Mouse (Mus musculus) frontal cortex, postnatal 10 days (tissue): ENCODE data around the gene Rcc1l.

Experiments
- DNase-seq, 2 experiments: peaks; one replicate each; pipeline ENCODE4 v3.0.0; 2022; ENCODE audit warnings: low spot score in 2 of 2, mixed read lengths in 1 of 2

The Rcc1l gene

GRCm38 (mm10) chr5:134170167-134170566 lies 6.4 kb downstream of the Rcc1l start:
- no peak for DNase-seq

- DNase-seq: no peak
Observed at GRCm38 (mm10) chr5:134169231-134169630, 7.3 kb downstream of the Rcc1l start.

GRCm38 (mm10) chr5:134168033-134168432 lies 8.5 kb downstream of the Rcc1l start:
- DNase-seq: no peak

- no peak for DNase-seq
Observed at GRCm38 (mm10) chr5:134166642-134167041, 9.9 kb downstream of the Rcc1l start.

- DNase-seq: no peak
Observed at GRCm38 (mm10) chr5:134164688-134165087, 11.9 kb downstream of the Rcc1l start.

- no peak for DNase-seq
Observed at GRCm38 (mm10) chr5:134155916-134156466, 20.6 kb downstream of the Rcc1l start.

GRCm38 (mm10) chr5:134151895-134152294 lies 24.7 kb downstream of the Rcc1l start:
- no peak for DNase-seq

- DNase-seq: no peak
Observed at GRCm38 (mm10) chr5:134148153-134148552, 28.4 kb downstream of the Rcc1l start.

GRCm38 (mm10) chr5:134147194-134147753 lies 29.3 kb downstream of the Rcc1l start:
- no peak for DNase-seq

- DNase-seq: no peak
Observed at GRCm38 (mm10) chr5:134144986-134145385, 31.6 kb downstream of the Rcc1l start.

- DNase-seq: no peak
Observed at GRCm38 (mm10) chr5:134142381-134142780, 34.2 kb downstream of the Rcc1l start.

GRCm38 (mm10) chr5:134141236-134141635 lies 35.3 kb downstream of the Rcc1l start:
- DNase-seq: no peak

GRCm38 (mm10) chr5:134139429-134139828 lies 37.1 kb downstream of the Rcc1l start:
- no peak for DNase-seq

- no peak for DNase-seq
Observed at GRCm38 (mm10) chr5:134137933-134138332, 38.6 kb downstream of the Rcc1l start.

GRCm38 (mm10) chr5:134136022-134136421 lies 40.6 kb downstream of the Rcc1l start:
- DNase-seq: no peak

GRCm38 (mm10) chr5:134131586-134131985 lies 45.0 kb downstream of the Rcc1l start:
- DNase-seq: no peak

- DNase-seq: no peak
Observed at GRCm38 (mm10) chr5:134126232-134126631, 50.3 kb downstream of the Rcc1l start.

GRCm38 (mm10) chr5:134123846-134124245 lies 52.7 kb downstream of the Rcc1l start:
- no peak for DNase-seq

GRCm38 (mm10) chr5:134121893-134122259 lies 54.7 kb downstream of the Rcc1l start:
- no peak for DNase-seq

- no peak for DNase-seq
Observed at GRCm38 (mm10) chr5:134121138-134121892, 55.3 kb downstream of the Rcc1l start.

- no peak for DNase-seq
Observed at GRCm38 (mm10) chr5:134120135-134120534, 56.4 kb downstream of the Rcc1l start.

GRCm38 (mm10) chr5:134119481-134120120 lies 57.0 kb downstream of the Rcc1l start:
- DNase-seq: no peak
